Mouse (Mus musculus): ENCODE results near the gene Vtn. TPM values are rescaled to one million over a fixed set of nuclear protein-coding genes. Genes with fewer than 3 reads are reported as not detected.

The Vtn gene
- total RNA-seq (2015) (not detected in 2 replicates), total RNA-seq (2017) (not detected in 2 replicates)

DNA sequence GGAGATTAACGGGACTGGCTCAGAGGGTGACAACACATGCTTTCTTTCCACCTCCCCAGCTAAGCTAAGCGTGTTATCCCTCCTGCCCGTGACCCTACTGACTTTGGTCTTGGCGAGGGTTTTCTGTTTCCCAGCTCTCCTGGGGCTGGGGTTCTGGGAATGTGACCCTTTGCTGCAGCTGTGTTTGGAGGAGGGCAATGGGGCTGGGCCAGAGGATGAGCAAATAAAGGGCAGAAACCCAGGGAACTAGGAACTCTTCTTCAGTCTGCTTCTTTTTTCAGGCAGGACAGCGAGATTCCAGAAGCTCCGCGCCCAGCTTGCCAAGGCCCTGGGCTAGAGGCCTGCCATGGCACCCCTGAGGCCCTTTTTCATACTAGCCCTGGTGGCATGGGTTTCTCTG lies at the start of gene Vtn:
TSS of gene Vtn (plus strand) at position 88 of the 400 bp plus-strand sequence.
- no peak for ATAC-seq (ENCODE audit: poor library complexity, severe bottlenecking)

DNA sequence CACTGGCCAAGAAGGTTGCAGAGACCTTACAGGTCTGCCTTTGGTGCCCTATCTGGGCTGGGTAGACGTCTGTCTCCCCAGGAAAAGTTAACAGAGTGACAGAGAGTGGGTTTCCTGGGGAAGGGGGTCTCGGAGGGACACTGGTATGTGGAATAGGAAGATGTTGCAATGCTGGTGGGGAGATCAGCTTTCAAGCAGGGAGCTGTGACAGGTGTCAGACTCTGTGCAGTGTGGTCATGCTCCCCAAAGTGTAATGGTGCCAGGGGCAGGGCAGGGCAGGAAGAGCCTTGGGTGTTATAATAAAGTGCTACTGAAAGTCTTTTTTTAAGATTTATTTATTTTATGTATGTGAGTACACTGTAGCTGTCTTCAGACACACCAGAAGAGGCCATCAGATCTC lies 48.6 kb upstream of the Vtn start:
- ATAC-seq (ENCODE audit: poor library complexity, severe bottlenecking), result no peak

DNA sequence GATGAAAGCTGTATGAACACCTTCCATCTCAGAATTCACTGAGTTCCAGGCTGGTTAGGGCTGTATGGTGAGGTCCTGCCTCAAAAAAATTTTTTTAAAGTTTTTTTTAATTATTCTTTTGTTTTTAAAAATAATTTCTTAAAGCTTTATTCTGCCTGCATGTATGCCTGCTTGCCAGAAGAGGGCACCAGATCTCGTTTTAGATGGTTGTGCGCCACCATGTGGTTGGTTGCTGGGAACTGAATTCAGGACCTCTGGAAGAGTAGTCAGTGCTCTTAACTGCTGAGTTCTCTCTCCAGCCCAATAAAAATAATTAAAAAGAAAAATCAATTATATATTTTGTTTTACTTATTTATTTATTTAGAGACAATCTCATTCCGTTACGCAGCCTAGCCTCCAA lies 45.2 kb upstream of the Vtn start:
- no peak for ATAC-seq (ENCODE audit: poor library complexity, severe bottlenecking)

DNA sequence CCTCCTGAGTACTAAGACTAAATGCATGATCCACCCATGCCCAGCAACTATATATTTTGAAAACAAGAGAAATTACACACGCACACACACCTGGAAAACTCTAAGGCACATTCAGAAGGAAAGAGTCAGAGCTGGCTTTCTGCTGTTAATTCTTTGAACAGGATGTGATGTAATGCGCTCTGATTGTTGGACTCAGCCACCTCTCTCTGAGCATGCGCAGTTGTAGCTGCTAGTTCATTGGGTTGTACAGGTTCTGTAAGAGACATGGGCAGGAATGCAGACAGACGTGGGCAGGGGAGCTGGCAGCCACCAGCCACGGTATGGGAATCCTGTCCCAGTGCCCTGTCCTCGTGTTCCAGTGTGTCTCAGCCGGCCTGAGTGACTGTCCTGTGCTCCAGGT lies 44.6 kb upstream of the Vtn start:
- no peak for ATAC-seq (ENCODE audit: poor library complexity, severe bottlenecking)

DNA sequence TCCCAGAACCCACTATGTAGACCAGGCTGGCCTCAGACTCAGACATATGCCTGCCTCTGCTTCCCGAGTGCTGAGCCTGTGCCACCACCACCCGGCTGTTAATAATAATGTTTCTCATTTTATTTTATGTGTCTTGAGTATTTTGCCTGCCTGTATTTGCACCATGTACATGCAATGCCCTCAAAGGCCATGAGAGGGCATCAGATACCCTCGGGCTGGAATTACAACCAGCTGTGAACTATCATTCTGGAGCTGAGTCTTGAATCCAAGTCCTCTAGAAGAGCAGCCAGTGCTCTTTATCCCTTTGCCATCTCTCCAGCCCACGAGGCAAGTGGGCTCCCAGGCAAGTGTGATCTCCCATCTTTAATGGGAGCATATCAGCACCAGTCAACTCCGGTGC lies 43.6 kb upstream of the Vtn start:
- ATAC-seq (ENCODE audit: poor library complexity, severe bottlenecking), result no peak

DNA sequence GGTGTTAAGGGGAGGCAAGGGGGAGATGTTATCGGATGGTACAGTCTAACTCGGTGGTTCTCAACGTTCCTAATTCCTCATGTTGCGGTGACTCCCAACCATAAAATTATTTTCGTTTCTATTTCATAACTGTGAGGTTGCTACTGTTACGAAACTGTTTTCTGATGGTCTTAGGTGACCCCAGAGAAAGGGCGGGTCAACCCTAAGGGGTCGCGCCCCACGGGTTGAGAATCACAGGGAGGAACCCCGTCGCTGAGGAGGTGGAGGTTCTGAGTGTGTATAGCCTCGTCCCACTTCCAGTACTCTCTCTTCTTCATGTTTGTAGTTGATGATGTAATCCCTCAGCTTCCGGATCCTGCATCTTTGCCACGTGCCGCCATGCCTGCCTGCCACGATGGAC lies 40.2 kb upstream of the Vtn start:
- peak; percentile 76 for ATAC-seq (ENCODE audit: poor library complexity, severe bottlenecking)

DNA sequence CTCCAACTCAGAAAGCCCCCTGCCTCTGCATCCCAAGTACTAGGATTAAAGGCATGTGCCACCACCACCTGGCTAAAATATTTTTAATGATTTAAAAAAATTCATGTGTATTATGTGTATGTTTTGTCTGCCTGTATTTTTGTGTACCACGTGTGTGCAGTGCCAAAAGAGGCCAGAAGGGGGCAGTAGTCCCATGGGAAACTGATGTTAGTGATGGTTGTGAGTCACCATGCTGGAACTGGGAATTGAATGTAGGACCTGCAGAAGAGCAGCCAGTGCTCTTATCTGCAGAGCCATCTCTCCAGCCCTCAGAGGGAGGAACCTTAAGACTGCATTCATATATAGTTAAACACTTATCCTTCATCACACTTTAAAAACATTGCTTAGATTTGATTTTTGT lies 37.0 kb upstream of the Vtn start:
- ATAC-seq (ENCODE audit: poor library complexity, severe bottlenecking), result no peak

DNA sequence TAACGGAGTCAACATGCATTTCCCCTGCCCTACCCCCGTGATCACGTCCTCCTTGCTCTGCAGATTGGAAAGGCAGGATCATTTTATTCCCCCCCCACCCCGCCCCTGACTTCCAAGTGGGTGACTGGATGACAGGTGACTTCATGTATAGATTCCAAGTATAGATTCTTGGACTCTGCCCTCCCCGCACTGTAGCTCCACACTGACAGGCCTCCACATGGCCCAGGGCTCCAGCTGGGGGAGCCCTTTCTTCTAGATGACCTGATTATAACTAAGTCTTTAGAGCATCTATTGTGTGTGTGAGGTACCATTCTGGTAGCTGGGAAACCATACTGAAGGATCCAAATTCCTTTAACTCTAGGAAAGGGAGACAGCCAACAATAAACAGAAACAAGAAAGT lies 36.2 kb upstream of the Vtn start:
- no peak for ATAC-seq (ENCODE audit: poor library complexity, severe bottlenecking)

DNA sequence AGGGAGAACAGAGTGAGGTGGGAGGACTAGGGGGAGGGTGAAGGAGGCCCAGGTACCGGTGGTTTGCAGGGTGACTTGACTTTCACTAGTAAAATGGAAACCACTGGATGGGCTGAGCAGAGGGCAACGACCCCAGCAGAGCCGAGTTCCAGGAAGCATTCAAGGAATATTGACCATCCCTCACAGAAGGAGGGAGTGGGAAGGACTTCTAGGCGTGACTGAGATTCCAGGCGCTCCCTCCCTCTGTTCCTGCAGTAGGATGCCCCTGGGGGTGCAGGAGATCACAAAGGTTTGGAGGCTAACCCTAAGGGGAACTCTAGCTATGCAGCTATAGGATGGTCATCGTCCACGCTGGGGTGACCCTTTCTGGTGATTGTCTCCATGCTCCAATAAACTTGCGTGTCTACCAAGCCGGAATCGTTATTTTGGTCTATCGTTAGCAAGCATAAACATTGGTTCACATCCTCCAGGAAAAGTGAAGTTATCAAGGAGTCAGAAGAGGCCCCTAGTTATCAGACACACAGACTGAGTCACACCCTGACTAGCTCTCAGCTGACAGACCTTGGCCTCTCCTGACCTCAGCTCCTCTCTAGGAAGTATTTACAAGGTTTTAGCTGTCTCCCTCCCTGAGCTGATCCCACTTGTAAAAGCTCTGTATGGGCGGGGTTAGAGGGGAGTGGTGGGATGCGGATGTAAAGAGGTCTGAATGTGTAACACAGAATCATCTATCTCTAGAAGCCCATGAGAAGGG lies 35.4 kb upstream of the Vtn start:
- no peak for ATAC-seq (ENCODE audit: poor library complexity, severe bottlenecking)

DNA sequence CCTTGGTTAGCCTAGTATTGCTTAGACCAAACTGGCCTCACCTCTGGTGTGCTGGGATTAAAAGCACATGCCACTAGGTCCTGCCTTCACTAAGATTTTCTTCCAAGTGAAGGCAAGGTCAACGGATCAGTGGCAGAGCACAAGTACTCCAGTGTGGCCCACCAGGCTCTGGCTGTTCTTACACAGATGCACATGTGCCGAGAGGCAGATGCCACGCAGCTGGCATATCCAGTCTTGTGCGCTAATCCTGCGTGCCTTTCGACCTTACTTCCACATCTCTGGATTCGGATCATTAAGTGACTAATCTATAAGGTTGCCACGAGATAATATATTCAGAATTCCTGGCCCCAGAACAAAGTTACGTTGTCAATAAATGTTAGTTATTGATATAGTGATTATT lies 33.8 kb upstream of the Vtn start:
- ATAC-seq (ENCODE audit: poor library complexity, severe bottlenecking), result no peak

DNA sequence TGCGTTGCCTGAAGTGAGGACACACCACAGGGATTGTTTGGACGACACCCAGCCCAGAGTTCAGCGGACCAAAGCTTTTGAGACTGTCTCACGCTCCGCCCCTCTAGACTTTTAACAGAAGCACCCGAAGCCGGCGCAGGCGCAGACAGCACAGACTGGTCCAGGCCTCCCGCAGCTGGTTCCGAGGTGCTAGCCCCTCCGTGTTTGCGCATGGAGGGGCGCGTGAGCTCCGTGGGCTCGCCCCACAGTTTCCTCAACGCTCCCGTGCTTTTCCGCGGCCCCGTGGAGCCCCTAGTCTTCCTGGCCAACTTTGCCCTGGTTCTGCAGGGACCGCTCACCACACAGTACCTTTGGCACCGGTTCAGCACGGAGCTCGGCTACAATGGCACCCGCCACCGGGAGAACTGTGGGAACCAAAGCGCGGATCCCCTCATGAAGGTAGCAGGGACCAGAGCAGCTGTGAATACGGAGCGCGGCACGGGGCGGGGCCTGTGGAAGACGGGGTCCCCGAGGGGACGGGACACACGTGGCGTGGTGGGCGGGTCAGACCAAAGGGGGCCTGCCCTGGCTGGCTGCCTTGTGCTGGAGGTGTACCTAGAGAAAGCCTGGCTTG lies 33.2 kb upstream of the Vtn start, which contains the start of gene Slc46a1:
TSS of gene Slc46a1 (plus strand) at position 130 of the 613 bp plus-strand sequence.
- peak; percentile 70 for ATAC-seq (ENCODE audit: poor library complexity, severe bottlenecking)

DNA sequence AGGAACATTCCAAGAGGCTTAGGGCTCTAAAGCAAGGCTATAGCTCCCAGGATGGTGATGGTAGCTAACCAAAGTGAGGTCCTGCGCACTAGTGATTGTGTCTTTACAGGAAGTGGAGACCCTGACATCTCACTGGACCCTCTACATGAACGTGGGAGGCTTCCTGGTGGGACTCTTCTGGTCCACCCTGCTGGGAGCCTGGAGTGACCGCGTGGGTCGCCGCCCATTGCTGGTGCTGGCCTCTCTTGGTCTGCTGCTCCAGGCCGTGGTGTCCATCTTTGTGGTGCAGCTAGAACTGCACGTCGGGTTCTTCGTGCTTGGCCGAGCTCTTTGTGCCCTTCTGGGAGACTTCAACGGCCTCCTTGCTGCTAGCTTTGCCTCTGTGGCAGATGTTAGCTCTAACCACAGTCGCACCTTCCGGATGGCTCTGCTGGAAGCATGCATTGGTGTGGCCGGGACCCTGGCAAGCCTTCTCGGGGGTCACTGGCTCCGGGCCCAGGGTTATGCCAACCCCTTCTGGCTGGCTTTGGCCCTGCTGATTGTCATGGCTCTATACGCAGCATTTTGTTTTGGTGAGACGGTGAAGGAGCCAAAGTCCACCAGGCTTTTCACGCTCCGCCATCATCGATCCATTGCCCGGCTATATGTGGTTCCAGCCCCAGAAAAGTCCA lies 32.5 kb upstream of the Vtn start:
- no peak for ATAC-seq (ENCODE audit: poor library complexity, severe bottlenecking)

DNA sequence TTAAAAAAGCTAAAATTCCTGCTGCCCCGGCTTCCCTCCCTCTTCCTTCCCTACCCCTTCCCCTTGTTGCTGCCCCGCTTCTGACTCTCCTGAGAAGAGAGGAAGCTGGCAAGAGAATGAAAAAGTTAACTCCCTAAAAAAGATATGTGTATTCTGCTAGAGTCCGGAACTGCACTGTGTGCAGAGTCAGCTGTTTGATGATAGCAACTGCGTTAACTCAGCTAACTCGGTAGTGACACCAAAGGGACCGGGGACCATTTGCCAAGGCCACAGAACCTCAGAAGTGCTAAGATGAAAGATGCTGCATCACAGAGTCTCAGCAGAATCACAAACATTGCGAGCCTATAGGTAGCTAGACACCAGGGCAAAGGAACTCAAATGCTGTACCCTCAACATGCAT lies 31.4 kb upstream of the Vtn start:
- no peak for ATAC-seq (ENCODE audit: poor library complexity, severe bottlenecking)

DNA sequence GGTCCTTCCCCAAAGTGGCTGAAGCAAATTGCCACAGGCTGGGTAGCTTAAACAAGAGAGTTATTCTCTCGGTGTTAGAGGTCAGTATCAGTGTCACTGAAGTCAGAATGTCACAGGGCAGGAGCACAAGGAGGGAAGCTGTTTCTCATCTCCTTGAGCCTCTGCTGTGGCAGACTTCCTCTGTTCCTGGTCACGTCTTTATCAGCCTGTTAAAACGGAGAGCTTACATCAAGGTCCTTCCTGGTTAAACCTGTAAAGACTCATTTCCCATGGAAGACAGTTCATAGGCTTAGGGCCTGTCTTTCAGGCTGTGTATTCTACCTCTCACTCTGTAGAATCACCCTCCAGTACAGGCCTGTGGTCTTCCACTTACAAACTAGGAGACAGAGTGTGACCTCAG lies 31.0 kb upstream of the Vtn start:
- no peak for ATAC-seq (ENCODE audit: poor library complexity, severe bottlenecking)

DNA sequence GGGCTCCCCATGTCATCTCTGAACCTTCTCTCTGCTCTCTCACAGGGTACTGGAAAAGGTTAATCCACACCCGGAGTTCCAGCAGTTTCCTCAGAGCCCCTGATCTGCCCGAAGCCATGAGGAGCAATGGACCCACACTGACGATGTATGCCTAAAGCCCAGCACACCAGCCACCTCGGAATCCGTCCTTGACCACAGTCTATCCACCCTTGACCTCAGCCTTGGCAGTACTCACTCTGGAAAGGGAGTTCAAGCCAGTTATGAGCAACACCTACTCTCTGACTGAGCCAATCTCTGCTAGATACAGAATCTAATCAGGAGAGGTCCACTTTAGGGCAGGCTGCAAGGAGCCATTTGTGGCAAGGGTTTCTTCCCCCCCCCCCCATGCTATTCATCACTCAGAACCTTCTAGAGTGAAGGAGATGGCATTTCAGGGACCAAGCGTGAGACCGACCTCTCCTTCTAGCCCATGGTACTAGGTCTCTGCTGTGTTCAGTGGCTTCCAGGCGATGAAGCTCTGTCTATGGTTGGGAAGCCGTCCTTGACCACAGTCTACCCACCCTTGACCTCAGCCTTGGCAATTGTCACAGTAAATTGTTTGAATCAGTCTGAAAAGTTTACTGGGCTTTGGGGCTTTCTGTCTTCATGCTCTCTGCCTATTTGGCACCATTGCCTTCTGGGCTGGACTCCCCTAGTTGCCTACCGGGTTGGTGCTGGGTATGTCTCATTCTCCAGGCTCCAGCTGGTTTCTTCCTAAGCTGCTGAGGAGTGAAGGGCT lies 27.4 kb upstream of the Vtn start:
- no peak for ATAC-seq (ENCODE audit: poor library complexity, severe bottlenecking)

DNA sequence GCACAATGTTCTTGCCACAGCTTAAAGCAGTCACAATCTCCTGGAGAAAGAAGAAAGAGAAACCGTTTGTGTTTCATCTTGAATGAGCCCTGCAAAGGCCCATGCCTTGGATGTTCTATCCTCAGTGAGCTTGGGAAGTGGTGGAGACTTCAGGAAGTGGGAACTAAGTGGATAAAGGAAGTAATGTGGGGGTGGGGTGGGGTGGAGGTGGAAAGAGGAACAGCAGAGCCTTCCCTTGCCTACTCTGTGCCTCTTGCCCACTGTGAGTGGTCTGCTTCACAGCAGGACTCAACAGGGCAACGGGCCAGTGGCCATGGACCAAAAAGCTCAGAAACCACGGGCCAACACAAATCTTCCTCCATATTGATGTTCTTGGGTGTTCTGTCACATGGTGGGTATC lies 23.6 kb upstream of the Vtn start:
- ATAC-seq (ENCODE audit: poor library complexity, severe bottlenecking), result peak; percentile 69

DNA sequence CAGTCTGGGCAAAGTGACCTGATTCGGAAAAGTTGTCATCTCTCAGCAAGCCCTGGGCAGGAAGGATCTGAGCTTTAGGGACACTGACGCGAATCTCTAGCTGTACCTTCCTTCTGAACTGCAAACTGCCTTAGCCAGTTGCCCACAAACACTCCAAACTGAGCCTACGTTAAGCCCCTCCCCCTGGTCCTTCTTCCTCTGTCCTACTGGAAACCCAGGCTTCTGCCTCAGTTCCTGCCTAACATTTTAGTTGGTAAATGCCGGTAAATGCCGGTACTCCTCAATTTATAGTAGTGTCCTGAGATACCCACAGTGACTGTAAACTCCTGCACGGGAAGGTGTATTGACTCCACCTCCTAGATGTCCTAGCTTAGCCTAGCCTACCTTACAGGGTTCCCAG lies 15.3 kb upstream of the Vtn start:
- ATAC-seq (ENCODE audit: poor library complexity, severe bottlenecking), result no peak

DNA sequence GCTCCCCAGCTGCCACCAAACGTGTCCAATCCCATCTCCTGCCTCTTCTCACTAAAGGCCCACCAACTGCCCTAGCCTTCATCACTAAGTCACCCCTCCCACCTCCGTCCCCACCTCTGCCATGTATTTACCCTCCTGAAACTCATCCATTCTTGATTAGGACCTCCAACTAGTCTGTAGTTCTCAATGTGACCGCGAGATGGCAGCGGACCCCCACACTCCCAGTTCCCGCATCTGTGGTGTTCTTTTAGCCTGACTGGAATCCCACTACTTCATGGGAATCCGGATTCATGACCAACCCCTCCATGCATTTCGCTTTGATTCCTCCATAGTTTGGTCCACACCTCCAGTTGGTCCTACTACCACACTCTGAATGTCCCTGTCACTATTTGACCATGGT lies 10.7 kb upstream of the Vtn start:
- ATAC-seq (ENCODE audit: poor library complexity, severe bottlenecking), result no peak

DNA sequence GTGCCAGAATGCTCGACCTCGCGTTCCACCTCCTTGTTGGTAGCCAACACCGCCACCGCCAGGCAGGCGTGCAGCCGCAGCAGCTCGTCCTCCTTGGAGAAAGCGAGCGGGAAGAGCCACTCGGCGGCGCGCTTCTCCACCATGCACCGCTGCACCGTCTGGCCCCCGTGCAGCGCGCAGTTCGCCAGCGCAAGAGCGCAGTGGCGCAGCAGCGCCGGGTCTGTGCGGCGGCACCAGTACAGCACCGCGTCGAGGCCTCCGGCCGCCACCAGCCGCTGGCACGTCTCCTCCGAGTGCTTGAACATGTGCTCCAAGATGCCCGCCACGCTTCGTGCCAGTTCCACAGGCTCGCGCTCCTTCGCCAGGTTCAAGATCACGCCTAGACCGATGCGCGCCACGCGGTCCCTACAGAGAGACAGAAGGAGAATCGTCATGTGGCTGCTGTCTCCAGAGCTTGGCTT lies 8.1 kb upstream of the Vtn start:
- ATAC-seq (ENCODE audit: poor library complexity, severe bottlenecking), result no peak

DNA sequence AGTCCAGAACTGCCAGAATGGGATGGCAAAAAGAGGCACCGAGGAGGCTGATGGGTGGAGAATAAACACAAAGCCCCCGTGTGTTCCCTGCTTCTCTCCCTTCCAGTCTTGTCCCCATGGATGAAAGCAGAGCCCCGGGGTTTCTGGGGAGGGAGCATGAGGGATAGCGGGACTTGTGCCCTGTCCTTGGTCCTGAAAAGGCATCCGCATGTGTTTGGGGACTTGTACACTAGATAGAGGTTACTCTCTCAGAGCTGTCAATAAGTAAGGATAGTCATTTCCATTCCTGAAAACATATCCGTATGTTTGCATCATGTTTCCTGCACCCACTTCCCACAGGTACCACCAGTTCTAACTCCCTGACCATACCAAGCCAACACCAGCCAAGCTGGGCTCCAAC lies 3.0 kb upstream of the Vtn start:
- ATAC-seq (ENCODE audit: poor library complexity, severe bottlenecking), result no peak

DNA sequence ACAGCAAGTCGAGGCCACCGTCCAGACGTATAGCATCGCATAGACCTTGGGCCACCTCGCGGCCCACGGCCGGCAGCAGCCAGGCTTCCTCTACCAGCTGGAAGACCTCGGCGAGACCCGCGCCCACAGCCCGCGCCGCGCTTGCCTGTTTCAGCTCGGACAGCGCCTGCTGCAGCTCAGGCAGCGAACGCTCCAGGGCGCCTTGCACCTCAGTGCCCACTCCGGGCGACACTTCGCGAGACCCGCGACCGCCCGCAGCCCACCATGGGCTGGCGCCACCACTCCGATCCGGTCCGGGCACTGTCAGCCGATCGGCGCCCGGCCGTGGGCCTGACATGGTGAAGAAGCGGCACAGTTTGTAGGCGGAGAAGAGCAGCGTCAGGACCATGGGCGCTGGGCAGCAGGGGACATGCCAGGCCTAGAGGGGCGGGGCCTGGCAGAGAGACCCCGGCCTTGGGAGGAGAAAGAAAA lies 1.8 kb upstream of the Vtn start:
- no peak for ATAC-seq (ENCODE audit: poor library complexity, severe bottlenecking)
